Mouse (Mus musculus): ENCODE measurements around the gene Tlnrd1.

DNA sequence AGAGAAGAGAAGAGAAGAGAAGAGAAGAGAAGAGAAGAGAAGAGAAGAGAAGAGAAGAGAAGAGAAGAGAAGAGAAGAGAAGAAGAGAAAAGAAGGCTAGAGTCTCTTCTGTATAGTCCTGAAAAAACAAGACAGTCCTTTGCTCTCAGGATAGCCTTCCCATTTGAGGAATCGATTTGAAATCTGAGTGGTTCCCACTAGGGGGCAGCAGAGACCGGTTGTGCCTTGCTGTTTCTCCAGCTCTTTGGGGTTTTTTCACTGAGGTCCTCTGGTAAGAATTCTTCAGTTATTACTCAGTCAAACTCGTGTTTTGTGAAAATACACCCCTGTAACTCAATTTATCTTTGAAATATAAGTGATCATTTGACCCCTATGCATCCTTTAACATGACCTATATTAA lies 30.5 kb upstream of the Tlnrd1 start:
- TF ChIP-seq EP300 (IDR thresholded peaks at IDR 0.05) (no peak), CTCF (IDR thresholded peaks at IDR 0.05) (peak; percentile 88)

Data from lung, postnatal 0 days (tissue).